Mouse (Mus musculus): ENCODE measurements around the gene Senp7. TPM values are rescaled to one million over a fixed set of nuclear protein-coding genes. Genes with fewer than 3 reads are reported as not detected.
"Not testable (repeated sequence)": the region's sequence is repeated elsewhere in the genome, so short reads cannot be mapped to it uniquely, and the experiment has no call there.

Senp7 gene
- total RNA-seq, 1 experiment = 6.2 TPM

DNA sequence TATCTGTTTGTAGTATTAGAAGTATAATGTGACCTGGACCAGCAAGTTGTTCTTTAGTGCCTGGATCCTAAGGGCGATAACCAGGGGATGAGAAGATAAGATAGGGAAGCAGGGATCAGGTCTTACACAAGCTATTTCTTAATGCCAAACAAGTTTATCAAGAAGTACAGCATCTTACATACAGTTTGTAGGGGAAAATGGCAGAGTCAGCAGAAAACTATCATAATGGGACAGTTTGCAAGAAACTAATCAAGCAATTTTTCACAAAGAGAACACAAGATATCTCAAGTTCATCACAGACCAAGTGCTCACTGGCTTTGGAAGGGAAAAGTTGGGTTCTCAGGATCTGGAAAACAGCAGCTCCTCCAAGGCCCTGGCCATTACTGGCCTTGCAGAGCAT, 31.3 kb downstream of the Senp7 start:
- peaks cover 0 to 3% of the 10 kb centered on the region in 2 experiments; a peak in 1 of 4 replicates for H3K4me1 ChIP-seq (ENCODE audit: control insufficient read depth in 2 of 2, insufficient read depth in 2 of 2, low read length in 2 of 2, poor library complexity in 1 of 2)
- no peak overlapping the region for H3K27ac ChIP-seq (ENCODE audit: insufficient read depth, low read depth, low read length, poor library complexity, severe bottlenecking)
- H3K9me3 ChIP-seq (ENCODE audit: control insufficient read depth, insufficient read depth, low read depth, low read length) = no peaks in the 10 kb centered on the region
- H3K36me3 ChIP-seq (ENCODE audit: control insufficient read depth, insufficient read depth, low read length, poor library complexity, severe bottlenecking) = no peaks in the 10 kb centered on the region
- H3K4me3 ChIP-seq (ENCODE audit: insufficient read depth in 1 of 2, low read depth in 1 of 2, low read length in 2 of 2, poor library complexity in 1 of 2, severe bottlenecking in 1 of 2) = no peak overlapping the region
- in situ Hi-C loops (cut with MboI; ENCODE audit: low sequenced_read_pairs in 2 of 2, unreplicated experiment in 2 of 2) = no loop called here
- no peak overlapping the region for H3K9ac ChIP-seq (ENCODE audit: insufficient read depth, low read depth, low read length, poor library complexity, severe bottlenecking)
- no peak for DNase-seq (ENCODE audit: low read depth, low spot score)
- TF ChIP-seq MAFK (IDR thresholded peaks at IDR 0.05; ENCODE audit: insufficient read depth, low read depth, low read length) (peak; percentile 57), CHD2 (IDR thresholded peaks at IDR 0.05; ENCODE audit: low read depth, low read length) (no peak), ZC3H11A (IDR thresholded peaks at IDR 0.05; ENCODE audit: borderline replicate concordance, low read depth, low read length) (no peak), HCFC1 (IDR thresholded peaks at IDR 0.05; ENCODE audit: borderline replicate concordance, insufficient read depth, low read length) (no peak)

DNA sequence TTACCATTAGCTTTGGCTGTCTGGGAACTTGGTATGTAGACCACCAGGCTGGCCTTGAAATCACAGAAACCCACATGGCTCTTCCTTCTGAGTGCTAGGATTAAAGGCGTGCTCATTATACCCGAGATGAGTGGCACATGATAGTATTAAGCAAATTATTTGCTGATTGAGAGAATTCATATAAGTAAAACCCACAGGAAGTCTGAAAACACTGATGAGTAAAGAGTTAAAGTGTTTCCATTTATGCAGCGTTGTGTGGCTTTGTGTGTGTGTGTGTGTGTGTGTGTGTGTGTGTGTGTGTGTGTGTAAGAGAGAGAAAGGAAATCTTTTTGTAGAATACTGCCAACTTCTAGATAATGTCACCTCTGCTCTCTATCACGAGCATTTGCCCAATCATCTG, 33.6 kb downstream of the Senp7 start:
- Histone ChIP-seq H3K9me3 (ENCODE audit: control insufficient read depth, insufficient read depth, low read depth, low read length) (no peaks in the 10 kb centered on the region), H3K27ac (ENCODE audit: insufficient read depth, low read depth, low read length, poor library complexity, severe bottlenecking) (no peak overlapping the region), H3K4me1 (ENCODE audit: control insufficient read depth in 2 of 2, insufficient read depth in 2 of 2, low read length in 2 of 2, poor library complexity in 1 of 2) (no peaks in the 10 kb centered on the region), H3K4me3 (ENCODE audit: insufficient read depth in 1 of 2, low read depth in 1 of 2, low read length in 2 of 2, poor library complexity in 1 of 2, severe bottlenecking in 1 of 2) (no peak overlapping the region), H3K36me3 (ENCODE audit: control insufficient read depth, insufficient read depth, low read length, poor library complexity, severe bottlenecking) (no peaks in the 10 kb centered on the region), H3K9ac (ENCODE audit: insufficient read depth, low read depth, low read length, poor library complexity, severe bottlenecking) (no peak overlapping the region)
- in situ Hi-C loops (cut with MboI; ENCODE audit: low sequenced_read_pairs in 2 of 2, unreplicated experiment in 2 of 2) = no loop called here
- TF ChIP-seq CHD2 (IDR thresholded peaks at IDR 0.05; ENCODE audit: low read depth, low read length) (no peak), ZNF384 (IDR thresholded peaks at IDR 0.05; ENCODE audit: low read depth, low read length) (no peak), HCFC1 (IDR thresholded peaks at IDR 0.05; ENCODE audit: borderline replicate concordance, insufficient read depth, low read length) (no peak), ZC3H11A (IDR thresholded peaks at IDR 0.05; ENCODE audit: borderline replicate concordance, low read depth, low read length) (no peak), MAFK (IDR thresholded peaks at IDR 0.05; ENCODE audit: insufficient read depth, low read depth, low read length) (no peak)
- DNase-seq (ENCODE audit: low read depth, low spot score) = no peak

- DNase-seq (ENCODE audit: low read depth, low spot score) = no peak
- in situ Hi-C loops (cut with MboI; ENCODE audit: low sequenced_read_pairs in 2 of 2, unreplicated experiment in 2 of 2) = no loop called here
- Histone ChIP-seq H3K9me3 (ENCODE audit: control insufficient read depth, insufficient read depth, low read depth, low read length) (no peaks in the 10 kb centered on the region), H3K36me3 (ENCODE audit: control insufficient read depth, insufficient read depth, low read length, poor library complexity, severe bottlenecking) (no peaks in the 10 kb centered on the region), H3K27ac (ENCODE audit: insufficient read depth, low read depth, low read length, poor library complexity, severe bottlenecking) (no peak overlapping the region), H3K4me1 (ENCODE audit: control insufficient read depth in 2 of 2, insufficient read depth in 2 of 2, low read length in 2 of 2, poor library complexity in 1 of 2) (no peaks in the 10 kb centered on the region), H3K4me3 (ENCODE audit: insufficient read depth in 1 of 2, low read depth in 1 of 2, low read length in 2 of 2, poor library complexity in 1 of 2, severe bottlenecking in 1 of 2) (no peak overlapping the region), H3K9ac (ENCODE audit: insufficient read depth, low read depth, low read length, poor library complexity, severe bottlenecking) (no peak overlapping the region)
- TF ChIP-seq ZC3H11A (IDR thresholded peaks at IDR 0.05; ENCODE audit: borderline replicate concordance, low read depth, low read length) (no peak), HCFC1 (IDR thresholded peaks at IDR 0.05; ENCODE audit: borderline replicate concordance, insufficient read depth, low read length) (no peak), MAFK (IDR thresholded peaks at IDR 0.05; ENCODE audit: insufficient read depth, low read depth, low read length) (no peak), ZNF384 (IDR thresholded peaks at IDR 0.05; ENCODE audit: low read depth, low read length) (no peak), CHD2 (IDR thresholded peaks at IDR 0.05; ENCODE audit: low read depth, low read length) (no peak)
Measured at GRCm38 (mm10) chr16:56086336-56086735, 38.2 kb downstream of the Senp7 start.

GRCm38 (mm10) chr16:56090385-56090784, 42.2 kb downstream of the Senp7 start:
- no peak overlapping the region for H3K27ac ChIP-seq (ENCODE audit: insufficient read depth, low read depth, low read length, poor library complexity, severe bottlenecking)
- H3K4me3 ChIP-seq (ENCODE audit: insufficient read depth in 1 of 2, low read depth in 1 of 2, low read length in 2 of 2, poor library complexity in 1 of 2, severe bottlenecking in 1 of 2) = no peak overlapping the region
- no peaks in the 10 kb centered on the region for H3K9me3 ChIP-seq (ENCODE audit: control insufficient read depth, insufficient read depth, low read depth, low read length)
- H3K9ac ChIP-seq (ENCODE audit: insufficient read depth, low read depth, low read length, poor library complexity, severe bottlenecking) = no peak overlapping the region
- no peak for DNase-seq (ENCODE audit: low read depth, low spot score)
- no peak for TF ChIP-seq ZC3H11A (IDR thresholded peaks at IDR 0.05; ENCODE audit: borderline replicate concordance, low read depth, low read length)
- no peak for TF ChIP-seq HCFC1 (IDR thresholded peaks at IDR 0.05; ENCODE audit: borderline replicate concordance, insufficient read depth, low read length)
- TF ChIP-seq ZNF384 (IDR thresholded peaks at IDR 0.05; ENCODE audit: low read depth, low read length) = no peak
- no peak for TF ChIP-seq MAFK (IDR thresholded peaks at IDR 0.05; ENCODE audit: insufficient read depth, low read depth, low read length)
- H3K4me1 ChIP-seq (ENCODE audit: control insufficient read depth in 2 of 2, insufficient read depth in 2 of 2, low read length in 2 of 2, poor library complexity in 1 of 2) = no peaks in the 10 kb centered on the region
- in situ Hi-C loops (cut with MboI; ENCODE audit: low sequenced_read_pairs in 2 of 2, unreplicated experiment in 2 of 2) = no loop called here
- no peaks in the 10 kb centered on the region for H3K36me3 ChIP-seq (ENCODE audit: control insufficient read depth, insufficient read depth, low read length, poor library complexity, severe bottlenecking)

DNA sequence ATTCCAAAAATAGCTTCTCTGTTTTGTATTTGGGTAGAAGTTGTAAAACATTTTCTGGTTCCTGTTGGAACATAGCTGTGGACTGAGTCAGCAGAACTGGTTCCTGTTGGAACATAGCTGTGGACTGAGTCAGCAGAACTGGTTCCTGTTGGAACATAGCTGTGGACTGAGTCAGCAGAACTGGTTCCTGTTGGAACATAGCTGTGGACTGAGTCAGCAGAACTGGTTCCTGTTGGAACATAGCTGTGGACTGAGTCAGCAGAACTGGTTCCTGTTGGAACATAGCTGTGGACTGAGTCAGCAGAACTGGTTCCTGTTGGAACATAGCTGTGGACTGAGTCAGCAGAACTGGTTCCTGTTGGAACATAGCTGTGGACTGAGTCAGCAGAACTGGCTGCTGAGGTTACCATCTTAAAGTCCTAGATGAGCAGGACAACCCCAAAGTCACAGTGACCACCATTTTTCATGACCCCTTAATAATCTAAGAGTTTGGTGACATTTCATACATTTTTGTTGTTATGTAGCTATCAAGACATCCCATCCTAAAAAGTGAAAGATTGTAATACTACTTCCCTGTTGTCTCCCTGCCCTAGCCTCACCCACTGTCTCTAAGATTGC, 48.4 kb downstream of the Senp7 start:
- in situ Hi-C loops (cut with MboI; ENCODE audit: low sequenced_read_pairs in 2 of 2, unreplicated experiment in 2 of 2); H3K4me3 ChIP-seq (ENCODE audit: insufficient read depth in 1 of 2, low read depth in 1 of 2, low read length in 2 of 2, poor library complexity in 1 of 2, severe bottlenecking in 1 of 2); H3K27ac ChIP-seq (ENCODE audit: insufficient read depth, low read depth, low read length, poor library complexity, severe bottlenecking); H3K4me1 ChIP-seq (ENCODE audit: control insufficient read depth in 2 of 2, insufficient read depth in 2 of 2, low read length in 2 of 2, poor library complexity in 1 of 2); DNase-seq (ENCODE audit: low read depth, low spot score); H3K9me3 ChIP-seq (ENCODE audit: control insufficient read depth, insufficient read depth, low read depth, low read length); H3K36me3 ChIP-seq (ENCODE audit: control insufficient read depth, insufficient read depth, low read length, poor library complexity, severe bottlenecking); H3K9ac ChIP-seq (ENCODE audit: insufficient read depth, low read depth, low read length, poor library complexity, severe bottlenecking): not testable (repeated sequence)
- peak; percentile 56; the same call in 1 of the 2 replicates for TF ChIP-seq MAFK (IDR thresholded peaks at IDR 0.05; ENCODE audit: insufficient read depth, low read depth, low read length)
